Comparison of ENCODE assay signal across 19 mouse cellular contexts in genomic region chr10:38147421-38147820, GRCm38 (mm10).
DNase-seq lines count a peak whose midpoint lies in the region.
"Had no signal": no experiment of that assay in that cellular context is flagged by ENCODE, and none has a peak within 500 bp of the region (broad histone marks: within the 10 kb centered on the region; RNA-seq: fewer than 3 reads in every experiment).

No protein-coding gene starts in this region.

- H3K27me3 ChIP-seq in embryonic facial prominence, embryonic 10.5 days (replicated peaks; ENCODE audit: low read depth, poor library complexity, severe bottlenecking), result no peaks in the 10 kb centered on the region
- H3K27me3 ChIP-seq: CH12.LX, Patski had no signal

- no peak overlapping the region for H3K27ac ChIP-seq in embryonic facial prominence, embryonic 10.5 days (replicated peaks)

- H3K9me3 ChIP-seq in embryonic facial prominence, embryonic 10.5 days, result no peaks in the 10 kb centered on the region
- H3K9me3 ChIP-seq: G1E had no signal

- DNase-seq in 3T3-L1 (ENCODE audit: low read depth, low spot score), result peak; percentile 56
- DNase-seq in Muller cell, postnatal 12 days (ENCODE audit: inconsistent ontology term), result peak; percentile 58
- DNase-seq in embryonic facial prominence, embryonic 10.5 days (ENCODE audit: low spot score), result no peak
- DNase-seq in cerebellum, adult 8-10 months, result no peak
- DNase-seq: adrenal gland, adult 2 months; adrenal gland, adult 8-10 months; adrenal gland, postnatal 10 days; adrenal gland, postnatal 14 days; adrenal gland, postnatal 25 days; adrenal gland, postnatal 36 days; B cell, adult 2 months; cerebellum, adult 11 months; cerebellum, adult 11-12 months; cerebellum, adult 18-20 months; cerebellum, adult 2 months; cerebellum, adult 9-10 months had no signal

- H3K4me1 ChIP-seq in embryonic facial prominence, embryonic 10.5 days, result no peaks in the 10 kb centered on the region

- no peaks in the 10 kb centered on the region for H3K36me3 ChIP-seq in embryonic facial prominence, embryonic 10.5 days (replicated peaks)
- H3K36me3 ChIP-seq: G1E had no signal

- no peak overlapping the region for H3K4me3 ChIP-seq in embryonic facial prominence, embryonic 10.5 days

- whole genome bisulfite sequencing in embryonic facial prominence, embryonic 10.5 days, result 92% methylated on average over 2 of the region's 2 CpGs

Comparison
In these comparisons a context has a peak if more than half of its experiments do, and no peak if none do; other contexts are left out.
1. DNase-seq: peak in 3T3-L1 (single experiment) and Muller cell, postnatal 12 days (single experiment); none in embryonic facial prominence, embryonic 10.5 days (single experiment) and cerebellum, adult 8-10 months (single experiment).